Mouse (Mus musculus): ENCODE data around the gene Lmf1.

DNA sequence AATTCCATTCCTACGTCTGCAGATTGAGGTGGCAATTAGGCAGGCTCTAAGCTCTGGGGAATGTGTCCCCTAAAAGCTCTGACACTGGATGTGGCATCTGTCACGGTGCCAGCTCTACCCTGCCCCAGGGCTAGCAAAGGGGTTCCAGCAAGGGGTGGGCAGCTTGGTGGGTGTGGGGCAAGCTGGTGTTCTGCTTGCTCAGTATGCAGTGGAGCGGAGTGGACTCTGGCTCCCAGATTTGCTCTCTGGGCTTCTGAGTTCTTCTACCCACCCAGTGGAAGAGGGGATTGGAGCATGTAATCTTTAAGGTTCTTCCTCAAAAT, 30.6 kb downstream of the Lmf1 start:
- TF ChIP-seq CTCF (conservative IDR thresholded peaks at IDR 0.05; ENCODE audit: low read length) (no peak), NANOG (IDR thresholded peaks at IDR 0.05; ENCODE audit: borderline replicate concordance, low read length) (no peak)

Measured in E14TG2a.4 (cell line).